Mouse (Mus musculus) brain, embryonic 18.5 days (tissue): ENCODE results near the gene Stx3.

Experiments
- DNase-seq: peaks from one replicate; pipeline ENCODE4 v3.0.0-alpha.2; 2012; ENCODE audit warnings: low read depth, low spot score

Stx3 gene

DNA sequence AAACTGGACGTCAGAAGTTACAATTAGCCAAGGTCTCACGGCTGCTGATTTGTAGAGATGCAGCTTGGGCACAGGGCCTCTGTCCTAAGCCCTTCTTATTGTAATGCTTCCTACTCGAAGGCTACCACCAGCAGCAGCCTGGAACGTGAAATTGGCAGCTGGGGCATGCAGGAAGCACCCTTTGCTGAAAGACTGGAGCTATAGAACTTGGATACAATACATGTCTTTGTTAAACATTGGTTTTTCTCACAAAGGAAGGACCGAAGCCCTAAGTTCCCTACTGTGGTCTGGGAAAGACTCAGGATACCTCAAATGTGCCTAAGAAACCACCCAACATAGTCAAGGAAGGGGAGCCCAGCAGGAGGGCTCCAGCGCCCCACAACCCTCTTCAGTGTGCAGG lies 11.4 kb downstream of the Stx3 start:
- no peak for DNase-seq

DNA sequence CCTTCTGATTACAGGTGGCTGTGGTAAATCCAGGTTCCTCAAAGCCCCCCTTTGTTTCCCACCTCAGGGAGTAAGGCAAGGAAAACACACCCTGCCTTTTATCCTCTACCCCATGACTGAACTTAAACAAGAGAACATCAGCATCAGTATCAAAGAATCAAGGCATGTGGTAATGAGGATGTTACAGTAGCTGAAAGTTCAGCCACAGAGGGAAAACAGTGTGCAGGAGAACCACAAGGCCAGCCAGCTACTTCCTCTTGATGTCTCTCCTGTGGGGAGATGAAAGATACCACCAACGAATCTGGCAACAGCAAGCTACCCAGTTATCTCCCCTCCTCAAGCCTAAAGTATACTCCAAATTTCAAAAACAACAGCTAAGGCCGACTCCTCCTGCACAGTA lies 12.0 kb downstream of the Stx3 start:
- no peak for DNase-seq

DNA sequence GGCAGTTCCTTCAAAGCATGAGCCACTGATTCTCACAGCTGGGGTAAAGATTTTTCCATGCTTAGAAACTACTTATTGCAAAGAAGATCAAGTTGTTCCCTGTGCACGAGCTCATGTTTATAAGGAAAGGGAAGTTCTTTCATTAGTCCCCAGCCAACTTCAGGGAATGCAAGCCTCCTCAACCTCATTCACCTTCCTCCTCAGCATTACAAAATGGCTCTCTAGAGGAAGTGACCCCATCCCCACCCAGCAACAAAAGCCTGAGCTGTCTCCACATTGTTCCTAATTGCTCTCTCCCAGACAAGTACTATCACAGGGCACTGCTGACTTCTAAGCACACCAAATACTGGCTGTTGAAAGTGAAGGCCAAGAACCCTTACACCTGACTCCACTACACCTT lies 14.8 kb downstream of the Stx3 start:
- DNase-seq = no peak

DNA sequence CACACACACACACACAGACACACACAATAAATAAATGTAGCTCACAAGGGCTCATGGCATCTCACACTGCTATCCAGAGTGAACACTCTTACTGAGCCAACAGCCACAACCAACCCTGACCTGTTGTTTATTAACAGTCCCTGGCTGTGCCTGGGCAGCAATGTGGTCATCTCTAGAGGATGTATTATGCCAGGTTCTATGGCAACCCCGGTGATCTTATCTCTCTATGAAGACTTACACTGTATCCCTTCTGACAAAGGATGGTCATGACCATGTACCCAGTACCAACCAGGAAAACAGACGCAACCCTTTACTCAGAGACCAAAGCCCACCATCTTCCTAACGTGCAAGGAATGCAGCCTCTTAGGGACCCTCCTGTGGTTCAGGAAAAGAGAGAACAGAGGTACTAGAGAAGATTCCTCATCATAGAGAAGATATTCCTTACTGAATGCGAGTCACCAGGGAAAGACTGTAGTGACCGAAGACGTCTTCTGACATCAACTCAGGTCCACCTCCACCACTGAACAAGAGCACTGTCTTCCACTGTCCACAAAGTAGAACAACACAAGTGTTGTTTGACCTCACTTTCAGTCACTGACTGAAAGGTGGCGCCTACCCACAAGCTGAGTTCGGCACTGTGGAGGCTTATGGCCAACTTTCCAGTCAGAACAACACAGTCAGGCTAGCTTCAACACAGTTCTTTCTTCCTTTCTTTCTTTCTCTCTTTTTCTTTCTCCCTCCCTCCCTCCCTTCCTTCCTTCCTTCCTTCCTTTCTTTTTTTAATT lies 18.5 kb downstream of the Stx3 start:
- no peak for DNase-seq

DNA sequence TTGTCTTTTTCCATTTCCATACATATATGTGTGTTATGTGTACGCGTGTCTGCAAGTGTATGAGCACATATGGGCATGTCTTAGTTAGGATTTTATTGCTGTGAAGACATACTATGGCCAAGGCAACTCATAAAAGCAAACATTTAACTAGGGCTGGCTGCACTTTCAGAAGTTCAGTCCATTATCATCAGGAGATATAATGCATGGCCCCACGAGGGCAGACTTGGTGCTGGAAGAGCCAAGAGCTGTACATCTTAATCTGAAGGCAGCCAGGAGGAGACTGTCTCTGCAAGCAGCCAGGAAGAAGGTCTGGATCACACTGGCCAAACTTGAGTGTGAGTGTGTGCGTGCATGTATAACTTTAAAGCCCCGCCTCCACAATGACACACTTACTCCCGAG lies 24.8 kb downstream of the Stx3 start:
- no peak for DNase-seq

DNA sequence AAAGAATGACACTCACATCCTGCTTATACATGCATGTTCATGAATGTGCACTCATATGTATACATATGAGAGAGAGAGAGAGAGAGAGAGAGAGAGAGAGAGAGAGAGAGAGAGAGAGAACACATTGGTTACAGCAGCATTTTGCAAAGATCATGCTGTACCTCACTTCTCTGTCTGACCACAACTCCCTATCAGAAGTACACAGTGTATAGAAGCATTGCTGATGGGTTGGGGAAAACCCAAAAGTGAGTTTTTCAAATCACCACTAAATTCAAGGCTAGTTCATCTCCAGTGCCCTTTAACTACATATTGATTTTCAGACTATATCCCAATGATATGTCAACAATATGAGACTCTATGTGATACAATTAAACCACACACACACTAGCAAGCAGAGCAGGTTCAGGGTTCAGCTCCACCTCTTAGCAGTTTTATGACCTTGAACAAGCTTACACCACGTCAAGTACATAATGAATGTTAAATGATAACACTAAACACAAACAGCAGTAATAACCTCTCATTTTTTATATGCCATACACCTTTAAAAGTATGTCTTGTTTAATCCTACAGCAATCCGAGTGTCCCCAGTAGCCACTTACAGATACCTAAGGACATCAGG lies 25.4 kb downstream of the Stx3 start:
- no peak for DNase-seq

DNA sequence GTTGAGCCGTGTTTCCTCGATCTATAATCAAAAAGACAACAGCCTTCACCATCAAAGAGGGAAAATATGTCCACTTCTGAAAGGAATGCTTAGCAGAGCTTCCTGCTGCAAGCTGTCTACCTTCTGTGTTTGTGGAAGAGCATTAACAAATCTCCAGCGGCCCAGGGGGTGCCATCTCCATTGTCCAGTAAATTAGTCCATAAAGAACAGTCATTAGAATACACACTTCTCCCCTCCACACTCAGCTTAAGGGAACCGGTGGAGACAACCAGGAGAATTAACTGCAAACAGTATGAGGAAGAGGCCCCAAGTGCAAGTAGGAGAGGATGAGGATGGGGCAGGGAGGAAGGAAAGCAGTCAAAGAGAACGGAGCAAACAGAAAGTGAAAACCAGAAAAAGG lies 27.4 kb downstream of the Stx3 start:
- DNase-seq = no peak

DNA sequence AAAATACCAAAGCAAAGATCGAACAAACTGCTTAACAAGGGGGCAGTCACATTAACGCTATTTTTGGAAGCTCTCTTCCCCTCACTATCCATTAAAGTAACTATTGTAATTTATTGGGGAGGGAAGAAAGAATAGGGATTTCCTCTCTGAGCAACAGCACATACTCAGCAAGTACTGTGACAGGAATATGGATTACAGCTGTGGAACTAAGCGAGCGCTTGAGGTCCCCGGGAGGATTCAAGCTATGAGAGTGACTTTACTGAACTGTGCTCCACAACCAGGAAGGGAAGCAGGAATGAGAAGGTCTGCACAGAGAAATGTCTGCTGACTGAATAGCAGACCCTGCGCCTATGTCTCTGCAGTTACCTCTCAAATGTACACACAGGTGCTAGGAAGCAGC lies 30.3 kb downstream of the Stx3 start:
- no peak for DNase-seq

DNA sequence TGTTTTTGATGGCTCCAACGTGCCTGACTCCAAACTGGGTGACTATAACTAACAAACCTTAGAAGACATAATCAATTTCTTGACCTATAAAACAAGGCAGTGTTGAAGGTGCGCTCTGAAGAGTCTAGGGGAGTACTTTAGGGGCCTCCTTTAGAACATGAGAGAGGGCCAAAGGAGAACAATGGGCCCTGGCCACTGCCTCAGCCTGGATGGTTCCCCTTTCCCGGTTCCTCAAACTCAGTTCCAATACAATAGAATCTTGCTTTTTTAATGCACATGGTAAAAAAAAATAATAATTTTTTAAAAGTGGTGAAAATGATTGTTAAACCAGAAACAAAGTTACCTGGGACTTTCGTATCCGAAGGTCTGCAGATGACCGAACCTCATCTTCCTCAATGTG lies 31.4 kb downstream of the Stx3 start:
- no peak for DNase-seq

DNA sequence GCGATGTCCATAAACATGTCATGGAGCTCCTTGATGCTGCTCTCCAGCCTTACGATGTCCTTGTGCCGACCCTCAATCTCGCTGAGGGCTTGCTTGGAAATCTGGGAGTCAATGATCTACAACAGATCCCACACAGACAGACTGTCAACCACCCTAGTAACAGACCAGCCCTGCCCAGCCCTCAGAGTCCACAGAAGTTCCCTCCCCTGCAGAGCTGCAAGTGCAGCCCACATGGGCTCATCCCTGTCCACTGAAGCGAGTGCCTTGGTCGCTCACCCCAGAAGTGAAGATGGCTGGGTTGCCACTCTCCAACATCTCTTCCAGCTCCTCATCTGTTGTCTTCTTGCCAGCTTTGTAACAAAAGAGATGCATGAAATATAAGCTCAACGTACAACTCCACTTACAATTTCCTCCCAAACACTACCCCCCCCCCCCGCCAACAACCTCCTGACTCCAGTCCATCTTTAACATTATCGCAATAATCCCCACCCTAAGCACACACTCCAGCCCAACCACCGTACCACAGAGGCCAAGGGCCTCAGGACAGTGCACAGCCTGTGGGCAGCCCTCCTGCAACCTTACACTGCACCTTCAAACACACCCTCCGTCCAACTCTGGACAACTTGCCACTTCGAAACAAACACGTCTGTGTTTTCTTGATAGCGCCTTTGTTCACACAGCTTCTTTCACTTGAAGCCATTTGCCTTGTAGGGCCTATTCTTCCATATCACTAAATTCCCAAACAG lies 33.6 kb downstream of the Stx3 start:
- no peak for DNase-seq

DNA sequence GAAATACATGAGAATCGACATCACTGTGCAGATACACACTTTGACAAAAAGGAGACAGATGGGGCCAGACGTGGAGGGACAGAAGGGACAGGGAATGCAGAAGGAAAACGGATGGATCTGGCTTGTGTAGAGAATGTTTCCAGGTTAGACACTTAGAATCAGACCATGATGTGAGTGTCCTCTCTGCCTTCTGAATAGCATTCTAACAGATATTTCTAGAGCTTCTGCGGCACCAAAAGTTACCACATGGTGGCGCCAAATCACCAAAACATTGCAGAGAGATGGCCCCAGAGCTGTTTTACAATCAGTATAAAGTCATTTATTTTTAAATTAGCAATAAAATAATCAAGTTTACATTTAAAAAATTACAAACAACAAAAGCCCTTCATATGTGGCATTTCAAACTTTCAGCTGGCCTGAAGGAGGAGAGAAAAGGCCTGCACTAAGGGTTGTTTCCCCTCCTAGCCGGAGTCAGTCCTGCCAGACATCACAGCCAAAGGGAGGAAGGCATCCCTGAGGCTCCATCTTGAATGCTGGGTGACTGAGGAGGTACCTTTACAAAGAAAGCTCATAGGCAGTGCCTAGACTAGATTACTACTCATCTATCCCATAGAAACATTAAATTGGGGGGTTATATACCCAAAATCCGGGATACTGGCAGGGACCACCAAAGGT lies 41.9 kb downstream of the Stx3 start:
- DNase-seq = no peak

DNA sequence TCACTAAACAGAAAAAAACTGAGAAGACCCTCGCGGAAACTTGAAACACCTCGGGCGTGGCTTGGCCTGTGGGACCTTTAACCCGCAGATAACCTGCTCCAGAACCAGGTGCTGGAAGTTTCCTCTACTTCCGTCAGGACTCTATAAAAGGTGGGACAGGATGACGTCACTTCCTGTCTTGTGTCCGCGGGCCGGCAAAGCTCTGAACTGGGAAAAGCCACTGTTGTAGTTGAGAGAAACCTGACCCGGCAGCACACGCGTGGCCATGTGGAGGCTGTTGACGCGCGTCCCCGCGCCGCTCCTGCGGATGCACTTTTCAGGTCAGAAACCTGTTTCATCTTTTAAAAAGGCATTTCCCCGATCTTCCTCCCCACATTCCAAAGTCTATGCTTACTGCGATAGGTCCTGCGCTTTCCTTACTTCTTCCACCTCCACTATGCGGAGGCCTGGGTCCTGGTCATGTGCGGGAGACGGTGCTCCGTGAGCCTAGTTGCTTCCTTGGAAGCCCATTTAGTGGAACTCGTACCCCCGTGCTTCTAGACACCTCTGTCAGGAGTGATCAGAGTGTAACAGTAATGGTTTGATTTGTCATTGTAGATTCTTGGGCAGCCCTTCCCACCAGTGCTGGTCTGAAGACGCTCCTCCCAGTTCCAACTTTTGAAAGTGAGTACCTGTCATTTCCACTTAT lies 48.9 kb downstream of the Stx3 start, which contains the start of gene Mrpl16:
TSS of gene Mrpl16 (plus strand) at position 187 of the 688 bp plus-strand sequence.
- peak; percentile 75 for DNase-seq

DNA sequence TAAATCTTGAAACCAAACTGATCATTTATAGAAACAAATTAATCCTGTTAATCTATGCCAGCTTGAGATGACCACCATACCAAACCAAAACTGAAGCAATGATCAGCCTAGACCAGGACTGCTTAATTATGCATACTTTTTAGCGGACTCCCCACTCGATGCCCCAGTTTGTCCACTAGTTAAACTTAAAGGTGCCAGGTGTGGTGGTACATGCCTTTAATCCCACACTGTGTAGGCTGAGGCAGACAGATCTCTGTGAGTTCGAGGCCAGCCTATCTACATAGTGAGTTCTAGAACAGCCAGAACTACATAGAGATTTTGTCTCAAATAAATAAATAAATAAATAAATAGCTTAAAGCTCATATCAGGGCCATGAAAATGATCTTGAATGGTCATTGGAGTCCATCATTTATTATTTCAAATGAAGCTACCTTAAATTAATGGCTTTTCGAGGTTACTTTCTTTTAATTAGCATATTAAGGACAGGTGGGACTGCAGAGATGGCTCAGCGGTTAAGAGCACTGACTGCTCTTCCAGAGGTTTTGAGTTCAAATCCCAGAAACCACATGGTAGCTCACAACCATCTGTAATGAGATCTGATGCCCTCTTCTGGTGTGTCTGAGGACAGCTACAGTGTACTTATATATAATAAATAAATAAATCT lies 49.8 kb downstream of the Stx3 start:
- no peak for DNase-seq

DNA sequence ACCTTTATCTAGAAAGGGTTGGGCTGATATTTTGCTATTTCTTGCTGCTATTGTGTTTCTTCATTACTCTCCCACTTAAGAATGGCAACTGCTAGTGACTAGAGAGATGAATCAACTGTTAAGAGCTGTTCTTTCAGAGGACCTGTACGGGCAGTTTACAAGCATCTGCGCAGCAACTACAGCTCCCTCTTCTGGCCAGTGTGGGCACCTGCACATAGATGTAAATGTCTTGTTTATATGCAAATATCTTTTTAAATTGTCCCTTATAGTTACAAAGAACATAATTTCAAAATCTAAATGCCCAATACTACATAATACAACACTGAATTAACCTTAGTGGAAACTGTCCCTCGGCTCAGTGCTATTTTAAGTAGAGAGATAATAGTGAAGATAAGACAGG lies 51.0 kb downstream of the Stx3 start:
- DNase-seq = no peak

DNA sequence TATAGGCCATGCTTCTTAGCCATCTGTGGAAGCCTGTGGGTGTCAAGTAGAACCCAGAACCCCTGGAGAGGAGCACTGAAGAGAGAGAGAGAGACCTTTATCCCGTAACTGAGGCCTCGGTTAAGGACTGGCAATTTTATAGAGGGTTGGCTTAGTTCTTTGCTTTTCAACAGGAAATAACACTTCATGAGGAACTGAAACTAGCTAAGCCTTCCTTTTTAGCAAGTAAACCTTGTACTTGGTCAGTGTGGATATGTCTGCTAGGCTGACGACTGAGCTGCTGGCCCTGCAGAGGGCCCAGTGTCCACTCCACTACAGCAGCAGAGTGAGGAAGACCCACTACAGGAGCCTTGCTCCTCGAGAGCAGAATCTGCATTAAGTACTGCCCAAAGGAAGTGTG lies 52.8 kb downstream of the Stx3 start:
- no peak for DNase-seq

DNA sequence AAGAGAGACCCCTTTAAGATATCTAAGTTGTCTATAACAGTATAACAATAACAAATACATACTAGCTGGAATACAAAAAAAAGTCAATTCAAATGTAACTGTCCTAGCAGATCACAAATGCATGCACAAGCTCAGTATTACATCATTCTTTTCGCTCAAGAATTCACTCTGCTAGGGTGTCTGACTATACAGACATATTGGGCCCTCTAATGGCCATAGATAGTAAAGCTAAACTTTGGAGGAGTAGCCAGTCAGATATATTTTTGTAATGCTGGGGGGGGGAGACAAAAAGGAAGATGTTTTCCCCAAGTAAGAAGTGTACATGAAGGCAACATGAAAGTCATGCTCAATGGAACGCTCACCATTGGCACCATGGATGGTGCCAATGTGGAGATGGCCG lies 54.1 kb downstream of the Stx3 start:
- DNase-seq = no peak

DNA sequence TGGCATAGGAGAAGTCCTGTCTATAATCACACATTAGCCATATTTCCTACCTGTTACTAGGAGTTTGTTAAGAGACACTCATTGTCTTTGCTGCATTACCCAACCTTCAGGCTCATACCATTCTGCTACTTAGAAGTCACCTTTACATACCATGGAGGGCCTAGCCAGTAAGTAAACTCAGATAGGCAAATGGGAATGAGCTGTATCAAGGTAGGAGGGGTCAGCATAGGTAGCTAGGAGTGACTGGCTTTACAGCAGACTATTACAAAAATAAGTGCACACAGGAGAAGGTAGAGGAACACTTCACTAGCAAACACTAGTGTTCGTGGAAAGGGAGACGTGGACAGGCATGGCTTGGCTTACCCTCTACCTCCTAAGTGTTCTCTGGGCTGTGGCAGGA lies 71.9 kb downstream of the Stx3 start, which contains the start of gene Gif:
TSS of gene Gif (plus strand) at position 257 of the 400 bp plus-strand sequence.
- DNase-seq = no peak

DNA sequence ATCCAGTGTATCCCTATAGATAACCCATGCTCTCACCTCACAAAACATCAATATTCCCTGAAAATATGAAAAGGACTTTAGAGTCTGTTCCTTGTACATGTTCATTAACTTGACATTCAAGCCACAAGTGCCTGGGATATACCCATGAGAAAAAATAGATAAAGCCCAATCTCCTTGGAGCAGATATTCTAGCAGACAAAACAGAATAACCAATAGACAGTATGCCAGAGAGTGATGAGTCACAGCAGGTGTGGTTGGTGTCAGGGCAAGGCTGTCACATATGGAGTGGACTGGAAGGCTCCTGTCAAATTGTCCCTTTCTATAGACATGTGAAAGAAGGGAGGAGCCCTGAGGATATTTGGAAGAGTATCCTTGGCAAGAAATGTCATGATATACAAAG lies 73.5 kb downstream of the Stx3 start:
- no peak for DNase-seq

DNA sequence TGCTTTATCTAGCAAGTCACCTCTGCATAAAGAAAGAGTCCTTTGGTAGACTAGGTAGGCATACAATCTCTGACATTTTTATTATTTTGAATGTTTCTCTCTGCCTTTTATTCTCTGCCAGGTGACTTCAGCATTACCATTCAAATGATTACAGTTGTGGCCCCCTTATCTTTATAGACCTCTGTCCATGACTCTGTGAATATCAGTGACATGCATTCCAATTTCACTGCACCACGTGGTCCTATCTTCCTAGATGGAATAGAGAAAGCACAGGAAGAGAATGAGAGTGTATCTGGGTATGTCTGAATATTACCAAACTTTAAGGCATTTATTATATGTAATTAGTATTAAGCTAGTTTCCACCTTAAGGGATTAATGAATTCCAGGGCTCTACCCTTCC lies 82.7 kb downstream of the Stx3 start:
- no peak for DNase-seq

DNA sequence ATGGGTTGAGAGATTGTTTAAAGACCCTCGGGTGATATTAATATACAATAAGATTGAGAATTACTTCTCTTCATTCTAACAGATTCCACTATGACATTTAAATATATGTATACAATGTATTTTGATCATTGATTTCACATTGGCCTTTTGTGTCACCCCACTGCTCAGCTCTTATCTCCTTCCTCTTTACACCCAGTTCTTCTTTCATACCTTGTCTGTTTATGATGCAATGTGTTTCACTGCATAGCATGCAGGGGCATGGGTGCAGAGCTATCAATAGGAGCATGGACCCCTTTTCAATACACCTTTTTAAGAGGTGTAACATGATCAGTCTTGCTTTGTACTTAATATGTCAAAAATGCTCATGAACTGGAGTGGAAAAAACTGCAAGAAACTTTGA lies 88.9 kb downstream of the Stx3 start:
- no peak for DNase-seq

DNA sequence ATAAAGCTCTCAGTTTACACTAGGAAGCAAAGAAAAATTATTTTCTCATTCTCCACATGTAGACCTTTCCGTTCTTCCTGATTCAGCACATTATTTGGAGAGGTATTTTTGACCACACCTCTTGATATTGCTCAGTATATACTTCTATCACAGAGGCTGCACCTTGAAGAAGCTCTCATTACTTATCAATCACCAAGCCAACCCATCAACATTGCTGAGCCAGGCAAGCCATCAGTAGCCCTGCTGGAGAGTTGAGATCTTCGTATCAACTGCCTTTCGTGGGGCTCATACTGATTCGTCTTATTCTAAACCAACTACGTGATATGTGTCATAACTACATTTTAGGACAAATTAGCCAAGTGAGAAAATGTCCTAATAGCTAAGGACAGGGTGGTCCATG lies 91.9 kb downstream of the Stx3 start:
- DNase-seq = no peak
